Mouse (Mus musculus): ENCODE data around the gene Cdpf1.

The Cdpf1 gene

DNA sequence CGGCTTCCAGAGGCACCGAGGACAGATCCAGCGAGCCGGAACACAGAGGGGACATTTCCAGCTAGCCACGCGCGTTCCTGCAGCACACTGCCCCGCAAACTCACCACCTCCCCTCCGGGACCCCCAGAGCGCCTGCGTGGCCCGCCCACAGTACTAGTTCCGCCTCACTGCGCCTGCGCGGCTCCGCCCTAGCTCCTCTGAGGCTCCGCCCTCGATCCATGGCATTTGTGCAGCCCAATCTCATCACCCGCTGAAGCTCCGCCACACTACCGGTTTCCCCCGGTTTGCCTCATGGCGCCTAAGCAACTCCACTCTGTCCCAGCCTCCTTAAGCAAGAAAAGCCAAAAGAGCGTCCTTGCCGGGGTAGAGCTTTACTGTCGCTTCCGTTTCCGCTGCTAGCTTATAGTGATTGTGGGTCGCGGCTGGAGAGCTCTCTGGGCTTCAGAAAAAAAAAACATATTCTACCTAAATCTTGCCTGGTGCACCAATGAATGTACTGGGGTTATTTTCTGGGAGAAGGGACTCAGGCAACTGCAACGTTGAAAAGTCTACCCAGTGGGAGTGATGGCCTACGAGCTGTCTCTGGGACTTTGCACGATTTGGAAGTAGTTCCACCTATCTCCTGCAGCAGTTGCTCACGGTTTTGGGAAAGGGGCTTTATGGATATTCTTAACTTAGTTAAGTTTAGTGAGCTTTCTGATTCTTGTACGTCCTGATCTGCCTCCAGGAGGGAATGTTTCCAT is at the start of gene Cdpf1:
TSS of gene Cdpf1 (minus strand) at position 163 of the 743 bp plus-strand sequence.
- peak; percentile 99 for DNase-seq

GRCm38 (mm10) chr15:85859490-85860031 is 48.1 kb upstream of the Cdpf1 start, which contains the start of gene Gtse1:
TSS of gene Gtse1 (plus strand) at chr15:85859745.
- DNase-seq = peak; percentile 96

DNA sequence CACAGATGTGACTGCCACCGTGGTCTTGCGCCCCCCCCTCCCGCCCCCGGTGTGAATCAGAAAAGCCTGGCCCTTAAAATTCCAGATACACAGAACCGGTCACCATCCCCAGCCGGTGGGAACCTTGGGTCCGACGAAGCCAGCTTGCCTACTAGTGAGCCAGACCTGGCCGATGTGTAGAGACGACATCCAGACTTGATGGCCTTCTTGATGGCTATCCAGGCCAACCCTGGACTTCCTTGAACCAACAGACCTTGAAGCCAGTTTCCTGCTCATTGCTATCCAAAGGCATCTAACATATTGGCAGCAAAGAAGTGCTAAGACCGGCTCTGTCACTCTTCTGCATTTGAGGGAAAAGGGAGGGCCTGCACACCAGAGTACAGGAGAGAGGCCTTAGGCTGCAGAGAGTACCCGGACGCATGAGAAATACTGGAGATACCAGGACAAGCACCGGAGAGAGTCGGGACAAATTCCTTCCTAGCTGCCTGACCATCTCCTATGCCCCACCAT is 47.5 kb upstream of the Cdpf1 start:
- DNase-seq = no peak

DNA sequence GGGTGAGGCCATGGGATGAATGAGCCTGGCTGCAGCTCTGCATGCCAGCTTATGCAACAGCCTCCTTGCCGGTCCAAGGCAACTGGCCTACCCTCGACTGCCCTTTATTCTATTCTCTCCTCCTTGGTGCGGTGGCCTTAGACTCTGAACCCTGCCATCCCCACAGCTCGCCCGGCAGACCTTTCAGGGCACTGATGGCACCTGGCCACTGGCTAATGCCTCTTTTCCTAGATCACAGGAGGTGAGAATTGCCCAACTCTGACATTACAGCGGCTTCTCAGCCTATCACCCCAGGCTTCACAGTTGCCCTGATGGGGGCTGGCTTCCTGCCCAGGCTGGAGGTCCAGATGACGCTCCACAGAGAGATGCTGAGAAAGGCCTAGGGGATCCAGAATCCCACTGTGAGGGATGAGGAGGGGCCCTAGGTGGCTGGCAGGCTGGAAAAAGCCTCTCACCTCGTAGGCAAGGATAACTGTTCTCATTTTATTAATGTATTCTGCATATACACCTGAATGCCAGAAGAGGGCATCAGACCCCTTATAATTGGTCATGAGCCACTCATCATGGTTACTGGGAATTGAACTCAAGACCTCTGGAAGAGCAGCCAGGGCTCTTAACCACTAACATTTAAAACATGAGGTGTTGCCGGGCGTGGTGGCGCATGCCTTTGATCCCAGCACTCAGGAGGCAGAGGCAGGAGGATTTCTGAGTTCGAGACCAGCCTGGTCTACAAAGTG is 40.3 kb upstream of the Cdpf1 start:
- DNase-seq = no peak

DNA sequence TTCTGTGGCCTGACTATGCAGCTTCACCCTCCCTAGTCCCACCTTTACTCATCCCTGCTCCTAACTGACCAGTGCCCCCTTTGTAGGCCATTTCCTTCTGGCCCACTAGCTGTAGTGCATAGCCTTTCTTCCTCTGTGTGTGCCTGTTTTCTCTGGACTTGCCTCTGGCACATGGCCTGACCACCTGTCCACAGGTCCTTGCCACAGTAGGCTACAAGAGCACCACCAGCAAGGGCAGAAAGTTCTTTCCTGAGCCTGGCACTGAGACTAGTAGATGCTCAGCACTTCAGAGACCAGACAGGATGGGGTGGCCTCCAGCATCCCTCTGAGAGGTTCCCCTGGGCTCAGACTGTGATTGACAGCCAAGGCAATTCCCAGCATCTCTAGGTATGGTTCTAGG is 33.6 kb upstream of the Cdpf1 start:
- no peak for DNase-seq

DNA sequence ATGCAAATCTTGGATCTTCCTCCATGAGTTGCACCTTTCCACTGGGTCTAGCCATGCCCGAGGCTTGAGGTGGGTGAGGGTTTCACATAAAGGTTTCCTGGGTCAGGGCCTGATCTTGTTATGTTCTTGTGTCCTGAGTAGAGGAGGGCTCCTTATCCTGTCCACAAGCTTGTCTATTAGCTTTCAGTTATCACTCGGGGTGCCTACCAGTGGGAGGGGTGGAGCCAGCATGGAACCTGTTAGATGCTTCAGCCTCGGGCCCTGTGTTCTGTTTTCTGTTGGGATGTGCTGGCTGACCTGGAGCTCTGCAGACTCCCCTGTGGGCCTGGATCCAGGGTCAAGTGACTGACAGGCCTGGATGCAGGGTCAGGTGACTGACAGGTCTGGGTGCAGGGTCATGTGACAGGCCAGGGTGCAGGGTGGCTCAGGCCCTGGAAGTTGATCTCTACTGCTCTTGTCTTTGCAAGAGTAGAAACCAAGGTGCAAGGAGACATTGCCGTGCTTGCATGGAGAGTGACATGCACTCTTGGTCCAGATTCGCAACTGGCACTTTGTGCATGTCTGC is 30.4 kb upstream of the Cdpf1 start:
- DNase-seq = peak; percentile 32

GRCm38 (mm10) chr15:85840983-85841382 is 29.5 kb upstream of the Cdpf1 start:
- DNase-seq = peak; percentile 30

- DNase-seq = no peak
These were observed 25.4 kb upstream of the Cdpf1 start for GRCm38 (mm10) chr15:85836887-85837286.

DNA sequence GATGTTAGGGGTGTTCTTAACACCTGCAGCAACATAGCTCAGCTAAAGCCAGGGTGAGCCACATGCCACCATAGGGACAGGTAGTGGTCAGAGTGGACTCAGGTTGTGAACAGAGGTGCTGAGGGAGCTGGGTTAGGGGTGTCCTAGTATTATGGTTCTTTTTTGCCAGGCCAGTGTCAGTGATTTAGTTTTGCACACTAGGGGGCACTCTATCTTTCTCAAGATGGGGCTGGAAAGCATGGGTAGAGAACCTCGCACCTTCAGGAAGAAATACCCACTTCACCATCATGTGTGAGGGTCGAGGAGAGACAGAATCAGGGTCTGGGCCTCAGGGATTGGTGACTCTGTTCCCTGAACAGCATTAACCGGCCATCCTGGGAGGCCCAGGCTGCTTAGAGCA is 23.8 kb upstream of the Cdpf1 start:
- DNase-seq = no peak

DNA sequence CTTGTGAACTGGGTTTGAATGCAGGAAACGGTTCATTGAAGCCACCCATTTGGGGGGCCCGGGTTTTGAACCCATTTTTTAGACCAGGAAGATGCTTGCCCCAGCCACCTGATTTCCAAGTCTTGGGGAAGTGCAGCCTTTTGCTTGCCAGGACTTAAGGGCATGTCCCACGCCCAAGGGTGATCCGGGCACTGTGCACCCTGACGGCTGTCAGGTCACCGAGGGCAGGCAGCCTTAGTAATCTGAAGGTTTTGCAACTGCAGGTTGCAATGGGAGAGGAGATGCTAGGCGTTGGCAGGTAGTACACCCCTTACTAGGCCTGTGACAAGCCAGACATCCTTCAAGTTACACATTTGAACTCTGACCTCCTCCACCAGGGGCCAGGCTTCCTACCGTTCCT is 21.1 kb upstream of the Cdpf1 start:
- DNase-seq = no peak

- peak; percentile 92 for DNase-seq
These were observed 20.6 kb upstream of the Cdpf1 start, which contains the start of gene Ttc38 for GRCm38 (mm10) chr15:85831954-85832590. TSS of gene Ttc38 (plus strand) at chr15:85832306.

- DNase-seq = no peak
These were observed 18.0 kb upstream of the Cdpf1 start for GRCm38 (mm10) chr15:85829470-85829869.

DNA sequence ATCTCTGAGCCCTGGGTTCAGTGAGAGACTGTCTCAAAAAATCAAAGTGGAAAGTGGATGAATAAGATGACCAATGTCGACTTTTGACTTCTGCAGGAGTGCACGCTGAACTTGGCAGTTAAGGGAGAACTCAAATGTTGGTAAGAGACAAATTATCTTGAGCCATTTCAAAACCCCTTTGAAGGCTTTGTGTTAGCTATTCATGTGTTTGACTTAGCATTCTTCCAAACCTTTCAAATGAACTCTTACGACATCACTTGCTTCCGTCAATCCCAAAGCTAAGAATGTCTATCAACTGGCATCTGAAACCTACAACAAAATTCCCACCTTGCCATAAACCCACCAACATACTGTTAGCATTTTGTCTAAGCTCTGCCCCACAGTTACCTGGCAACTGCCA is 16.6 kb upstream of the Cdpf1 start:
- no peak for DNase-seq

DNA sequence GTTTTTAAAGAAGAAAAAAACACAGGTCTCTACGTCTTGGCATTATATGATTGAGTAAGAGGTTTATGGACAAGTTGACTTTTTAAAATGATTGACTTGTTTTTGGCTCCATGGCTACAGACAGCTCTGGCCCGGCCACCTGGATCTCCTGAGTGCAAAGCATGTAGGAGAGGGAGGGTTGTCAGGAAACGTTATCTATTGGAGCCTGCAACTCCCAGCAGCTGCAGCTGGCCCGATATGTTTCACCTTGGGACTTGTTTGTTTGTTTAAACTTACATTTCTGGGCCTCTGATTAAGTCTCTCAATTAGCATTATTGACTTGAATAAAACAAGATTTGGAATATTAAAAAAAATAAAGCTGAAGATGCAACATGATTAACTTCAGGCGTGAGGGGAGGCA is 15.2 kb upstream of the Cdpf1 start:
- DNase-seq = no peak

DNA sequence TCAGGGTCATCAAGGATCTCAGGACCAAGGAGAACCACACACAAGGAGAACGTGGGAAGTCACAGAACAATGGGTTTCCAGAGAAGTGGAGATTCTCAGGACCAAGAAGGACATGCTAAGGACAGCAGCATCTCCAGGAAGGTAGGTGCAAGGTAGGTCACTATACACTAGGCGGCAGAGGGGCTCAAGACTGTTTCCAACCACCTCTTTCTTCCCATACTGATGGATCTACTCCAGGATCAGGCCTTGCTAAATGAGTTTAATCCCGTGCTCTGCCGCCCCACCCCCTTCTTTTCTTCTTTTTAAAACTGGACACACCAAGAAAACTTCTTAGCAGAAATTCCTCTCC is 10.5 kb upstream of the Cdpf1 start:
- DNase-seq = peak; percentile 13

- DNase-seq = peak; percentile 52
These were observed 9.9 kb upstream of the Cdpf1 start, which contains the start of gene Pkdrej for GRCm38 (mm10) chr15:85821203-85822010. TSS of gene Pkdrej (minus strand) at chr15:85821734.

GRCm38 (mm10) chr15:85813428-85813827 is 1.9 kb upstream of the Cdpf1 start:
- no peak for DNase-seq

GRCm38 (mm10) chr15:85810806-85811521 is 533 bp downstream of the Cdpf1 start:
- peak; percentile 46 for DNase-seq

- no peak for DNase-seq
These were observed 1.1 kb downstream of the Cdpf1 start for GRCm38 (mm10) chr15:85810462-85810805.

GRCm38 (mm10) chr15:85809091-85809490 is 2.4 kb downstream of the Cdpf1 start:
- no peak for DNase-seq

GRCm38 (mm10) chr15:85808434-85808833 is 3.1 kb downstream of the Cdpf1 start:
- DNase-seq = no peak
